8 mouse cellular contexts compared by ENCODE assay signal in the genomic region with DNA sequence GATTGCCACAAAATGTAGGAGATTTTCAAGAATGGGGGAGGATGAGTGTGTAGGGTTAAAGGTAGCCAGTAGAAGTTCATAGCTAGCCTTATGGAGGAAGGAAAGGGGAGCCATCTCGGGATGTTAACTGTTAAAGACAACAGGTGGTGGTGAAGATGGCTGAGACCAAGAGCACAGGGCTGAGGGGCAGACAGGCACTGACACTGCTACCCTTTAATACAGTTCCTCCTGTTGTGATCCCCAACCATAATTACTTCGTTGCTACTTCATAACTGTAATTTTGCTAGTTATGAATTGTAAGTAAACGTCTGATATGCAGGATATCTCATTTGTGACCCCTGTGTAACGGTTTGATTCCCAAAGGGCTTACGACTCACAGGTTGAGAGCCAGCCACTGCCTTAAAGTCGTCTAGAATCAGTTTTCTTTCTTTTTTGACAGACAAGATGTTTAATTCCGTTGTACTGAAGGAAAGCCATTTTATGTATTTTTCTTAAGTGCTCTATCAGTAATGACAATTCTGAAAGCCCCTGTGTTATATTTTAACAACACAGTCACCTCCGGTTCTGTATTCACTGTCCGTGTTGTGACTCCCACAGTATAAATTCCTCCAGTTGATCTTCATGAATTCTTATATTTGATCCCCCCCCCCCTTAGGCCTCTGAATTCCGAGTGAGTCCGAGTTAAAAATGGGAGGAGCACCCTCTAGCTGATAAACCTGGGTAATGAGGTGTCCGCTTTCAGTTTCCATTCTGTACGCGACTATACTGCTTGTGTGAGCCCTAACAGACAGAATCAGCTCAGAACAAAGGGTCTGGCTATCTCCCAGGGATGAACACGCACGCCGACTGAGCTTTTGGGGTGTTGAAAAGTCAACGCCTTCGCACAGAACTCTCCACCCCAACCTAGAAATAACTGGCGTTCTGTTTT. TPM values are rescaled to one million over a fixed set of nuclear protein-coding genes. Genes with fewer than 3 reads are reported as not detected.
DNase-seq lines count a peak whose midpoint lies in the region; ATAC-seq and TF ChIP-seq lines count a peak whose summit lies in the region.

No protein-coding gene starts in this region.

- no peak for TF ChIP-seq CTCF in cerebellum, adult 2 months (IDR thresholded peaks at IDR 0.05; ENCODE audit: borderline replicate concordance, insufficient read depth, low read depth, low read length)

- H3K4me2 ChIP-seq in midbrain, embryonic 13.5 days (replicated peaks): peak overlapping the region; percentile 100

- H3K36me3 ChIP-seq in midbrain, embryonic 13.5 days: peaks cover 26% of the 10 kb centered on the region

- intact Hi-C loops in left cerebral cortex, postnatal 36 days (cut with DNase I): loop anchor here (1.0 to 2.0 kb wide), 2 partner anchors 39 to 81 kb away; partner anchors contain the start of genes Cdca5, Pola2 and Zfpl1

- 9% methylated on average over 20 of the region's 20 CpGs for WGBS in cerebellum, adult 2 months
- 23% methylated on average over 20 of the region's 20 CpGs for WGBS in midbrain, embryonic 13.5 days

- H3K27ac ChIP-seq in cerebellum, adult 2 months (ENCODE audit: insufficient read depth, low read length): peak overlapping the region; percentile 92
- H3K27ac ChIP-seq in midbrain, embryonic 13.5 days: peak overlapping the region; percentile 99

- peak overlapping the region; percentile 75 for H3K9ac ChIP-seq in midbrain, embryonic 13.5 days (replicated peaks)

- TF ChIP-seq POLR2A in cerebellum, adult 2 months (IDR thresholded peaks at IDR 0.05; ENCODE audit: borderline replicate concordance, insufficient read depth, low read length): no peak

- peak; percentile 60 for ATAC-seq in midbrain, embryonic 13.5 days

- no peak for DNase-seq in cerebellum, adult 2 months
- DNase-seq in cerebellum, postnatal 4 days (ENCODE audit: low spot score in 2 of 2): no peak
- peak; percentile 63 to 73 for DNase-seq in spleen, postnatal 36 days (ENCODE audit: low spot score in 2 of 2)
- no peak for DNase-seq in spleen, adult 18-20 months
- peak; percentile 86 for DNase-seq in induced T-regulatory cell, adult 2 months (ENCODE audit: low read depth)
- no peak for DNase-seq in left cerebral cortex, postnatal 36 days (ENCODE audit: low spot score in 2 of 2)
- DNase-seq in testis, postnatal 14 days (ENCODE audit: low spot score): no peak

- H3K9me3 ChIP-seq in midbrain, embryonic 13.5 days: no peaks in the 10 kb centered on the region

- H3K4me3 ChIP-seq in cerebellum, adult 2 months (replicated peaks; ENCODE audit: insufficient read depth, low read depth, low read length): peak overlapping the region; percentile 87
- peak overlapping the region; percentile 96 for H3K4me3 ChIP-seq in midbrain, embryonic 13.5 days (replicated peaks)

- H3K27me3 ChIP-seq in cerebellum, adult 2 months (ENCODE audit: control insufficient read depth, insufficient read depth, low read length): no peaks in the 10 kb centered on the region
- H3K27me3 ChIP-seq in midbrain, embryonic 13.5 days: no peaks in the 10 kb centered on the region

- no peaks in the 10 kb centered on the region for H3K4me1 ChIP-seq in cerebellum, adult 2 months (ENCODE audit: control insufficient read depth, insufficient read depth, low read length)
- peaks cover 32% of the 10 kb centered on the region for H3K4me1 ChIP-seq in midbrain, embryonic 13.5 days (replicated peaks)

RNA-seq across cellular contexts. Expression of gene Syvn1, which starts 0.7 kb away (rescaled TPM):
- 34.5 and 34.8 TPM in 2 replicates for polyA plus RNA-seq in cerebellum, adult 2 months (2012; rRNA removed)
- 27.8 and 33.8 TPM in 2 replicates for polyA plus RNA-seq in midbrain, embryonic 13.5 days (2015; fragmentation: Nextera tagmentation; extraction: Ambion mirVana)
- 10 to 100 TPM; 40.8 to 51.8 TPM for total RNA-seq in left cerebral cortex, postnatal 36 days (2021)

RNA-seq across cellular contexts. Expression of gene Mrpl49, which starts 12.0 kb away (rescaled TPM):
- 48.7 and 51.5 TPM in 2 replicates for polyA plus RNA-seq in cerebellum, adult 2 months (2012; rRNA removed)
- polyA plus RNA-seq in midbrain, embryonic 13.5 days (2015; fragmentation: Nextera tagmentation; extraction: Ambion mirVana): 73.7 and 74.7 TPM in 2 replicates
- 10 to 100 TPM; 40.5 to 45.1 TPM for total RNA-seq in left cerebral cortex, postnatal 36 days (2021)

RNA-seq across cellular contexts. Expression of gene Fau, which starts 12.0 kb away (rescaled TPM):
- polyA plus RNA-seq in cerebellum, adult 2 months (2012; rRNA removed): 792 and 828 TPM in 2 replicates
- 632 and 647 TPM in 2 replicates for polyA plus RNA-seq in midbrain, embryonic 13.5 days (2015; fragmentation: Nextera tagmentation; extraction: Ambion mirVana)
- 100 to 1,000 TPM; 637 to 694 TPM for total RNA-seq in left cerebral cortex, postnatal 36 days (2021)

RNA-seq across cellular contexts. Expression of gene Znhit2, which starts 15.4 kb away (rescaled TPM):
- polyA plus RNA-seq in cerebellum, adult 2 months (2012; rRNA removed): 50.8 and 51.5 TPM in 2 replicates
- 27.4 and 33.1 TPM in 2 replicates for polyA plus RNA-seq in midbrain, embryonic 13.5 days (2015; fragmentation: Nextera tagmentation; extraction: Ambion mirVana)
- 10 to 100 TPM; 35.5 to 40.7 TPM for total RNA-seq in left cerebral cortex, postnatal 36 days (2021)

RNA-seq across cellular contexts. Expression of gene Tm7sf2, which starts 22.5 kb away (rescaled TPM):
- polyA plus RNA-seq in cerebellum, adult 2 months (2012; rRNA removed): 50.8 and 51.6 TPM in 2 replicates
- polyA plus RNA-seq in midbrain, embryonic 13.5 days (2015; fragmentation: Nextera tagmentation; extraction: Ambion mirVana): 44.1 and 45.9 TPM in 2 replicates
- 10 to 100 TPM; 28.2 to 29.1 TPM for total RNA-seq in left cerebral cortex, postnatal 36 days (2021)

Comparison
In these comparisons a context has a peak if more than half of its experiments do, and no peak if none do; other contexts are left out.
1. DNase-seq: peak in spleen, postnatal 36 days (2 of 2) and induced T-regulatory cell, adult 2 months (single experiment); none in cerebellum, adult 2 months (0 of 2), cerebellum, postnatal 4 days (0 of 2), spleen, adult 18-20 months (0 of 2), left cerebral cortex, postnatal 36 days (0 of 2) and testis, postnatal 14 days (single experiment).